Comparison of ENCODE assay signal across 21 mouse cellular contexts in genomic region chr11:83712671-83713070, GRCm38 (mm10). TPM values are rescaled to one million over a fixed set of nuclear protein-coding genes. Genes with fewer than 3 reads are reported as not detected.
"Had no signal": no experiment of that assay in that cellular context is flagged by ENCODE, and none has a peak within 500 bp of the region (broad histone marks: within the 10 kb centered on the region; RNA-seq: fewer than 3 reads in every experiment).

No protein-coding gene starts in this region.

- DNase-seq: gastrocnemius, postnatal 10 days; gastrocnemius, postnatal 25 days; heart, adult 2 months; heart, postnatal 14 days; heart, postnatal 36 days; kidney, adult 18-20 months; kidney, adult 8-10 months; kidney, postnatal 10 days; kidney, postnatal 25 days; kidney, postnatal 4 days; liver; liver, embryonic 13.5 days had no signal

RNA-seq across cellular contexts. Expression of gene Wfdc18, which starts 3.9 kb away (rescaled TPM):
- total RNA-seq: gastrocnemius, adult 18-20 months; gastrocnemius, postnatal 10 days; gastrocnemius, postnatal 25 days; gastrocnemius, postnatal 4 days; granulocyte monocyte progenitor cell, adult 5-6 weeks; heart, adult 2 months; heart, postnatal 14 days; heart, postnatal 36 days; layer of hippocampus, postnatal 10 days; layer of hippocampus, postnatal 25 days had no signal

RNA-seq across cellular contexts. Expression of gene Wfdc17, which starts 8.9 kb away (rescaled TPM):
- total RNA-seq: granulocyte monocyte progenitor cell, adult 5-6 weeks; layer of hippocampus, adult 2 months; layer of hippocampus, postnatal 10 days; layer of hippocampus, postnatal 25 days; left cerebral cortex, adult 2 months; left cerebral cortex, postnatal 14 days; left cerebral cortex, postnatal 36 days had no signal

RNA-seq across cellular contexts. Expression of gene Wfdc21, which starts 34.1 kb away (rescaled TPM):
- total RNA-seq: gastrocnemius, postnatal 10 days; heart, adult 2 months; heart, postnatal 36 days; layer of hippocampus, adult 2 months; layer of hippocampus, postnatal 10 days; layer of hippocampus, postnatal 25 days; left cerebral cortex, adult 2 months; left cerebral cortex, postnatal 14 days; left cerebral cortex, postnatal 36 days had no signal

RNA-seq across cellular contexts. Expression of gene Ccl4, which starts 50.3 kb away (rescaled TPM):
- total RNA-seq: gastrocnemius, adult 18-20 months; gastrocnemius, postnatal 10 days; gastrocnemius, postnatal 25 days; heart, adult 2 months; heart, postnatal 14 days; heart, postnatal 36 days; layer of hippocampus, adult 2 months; layer of hippocampus, postnatal 10 days; layer of hippocampus, postnatal 25 days; left cerebral cortex, adult 2 months; left cerebral cortex, postnatal 14 days; left cerebral cortex, postnatal 36 days had no signal
